Mouse (Mus musculus): ENCODE results near the gene Rragc.

DNA sequence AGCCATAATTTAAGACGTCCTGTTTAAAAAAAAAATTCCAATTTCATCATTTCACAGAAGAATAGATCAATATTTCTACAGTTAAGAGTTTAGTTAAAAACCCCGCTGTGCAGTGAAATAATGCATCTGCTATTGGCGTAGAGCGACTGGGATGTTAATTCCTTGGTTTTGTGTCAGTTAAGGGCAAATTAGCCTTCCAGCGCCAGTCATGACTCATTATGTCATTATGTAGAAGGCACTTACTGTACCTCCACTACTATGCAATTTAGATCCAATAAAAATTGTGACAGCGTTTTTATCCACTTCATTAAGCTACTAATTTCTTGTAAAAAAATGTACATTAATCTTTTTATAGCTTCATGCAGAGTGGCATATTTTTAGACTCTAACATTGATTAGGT is 31.7 kb downstream of the Rragc start:
- TF ChIP-seq CTCF (IDR thresholded peaks at IDR 0.05; ENCODE audit: extremely low read depth, insufficient read depth, insufficient read length, insufficient replicate concordance) (no peak), POLR2A (IDR thresholded peaks at IDR 0.05; ENCODE audit: low read depth, low read length) (no peak)

Measured in spleen, adult 2 months (tissue).